Mouse (Mus musculus): Measurements from ENCODE around the gene Irf8. TPM values are rescaled to one million over a fixed set of nuclear protein-coding genes. Genes with fewer than 3 reads are reported as not detected.

The Irf8 gene
- polyA plus RNA-seq, 1 experiment from 2014 or later = 5.9 TPM

DNA sequence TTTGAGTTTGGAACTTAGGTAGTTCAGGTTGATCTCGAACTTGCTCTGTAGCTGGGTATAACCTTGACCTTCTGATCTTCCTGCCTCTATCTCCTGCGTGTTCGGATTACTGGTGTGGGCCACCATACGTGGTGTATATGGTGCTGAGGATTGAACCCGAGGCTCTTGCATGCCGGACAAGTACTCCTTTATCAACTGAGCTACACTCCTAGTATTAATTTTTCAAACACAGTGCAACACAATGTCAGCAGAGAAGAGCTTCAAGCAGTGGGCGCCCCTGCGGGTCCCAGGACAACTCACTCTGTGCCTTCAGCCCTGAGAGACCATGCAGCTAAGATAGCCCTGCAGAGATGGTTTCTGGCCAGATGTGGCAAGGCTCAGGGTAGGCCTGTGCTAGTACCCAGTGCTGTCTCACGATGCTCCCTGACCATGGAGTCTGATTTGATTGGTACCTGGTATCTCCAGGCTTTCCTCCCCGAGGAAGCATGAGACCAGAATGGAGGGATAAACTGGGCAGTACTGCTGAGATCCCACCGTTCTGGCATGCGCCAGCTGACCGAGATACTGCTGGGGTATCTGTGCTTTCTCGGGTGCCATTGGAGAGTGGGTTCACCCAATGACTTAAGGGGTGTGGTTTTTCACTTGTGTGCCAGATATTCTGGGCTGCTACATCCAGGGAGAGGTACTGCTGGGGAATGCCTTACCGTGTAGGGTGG is 5.8 kb downstream of the Irf8 start:
- no peak overlapping the region for H3K4me2 ChIP-seq
- no peak overlapping the region for H3K9ac ChIP-seq
- H3K27ac ChIP-seq = no peak overlapping the region
- H3K27me3 ChIP-seq = peaks cover 17% of the 10 kb centered on the region
- WGBS = 88% methylated on average over 15 of the region's 15 CpGs
- ATAC-seq (ENCODE audit: insufficient number of reproducible peaks, low FRiP score, low TSS enrichment, low read depth) = no peak
- no peaks in the 10 kb centered on the region for H3K36me3 ChIP-seq
- H3K4me1 ChIP-seq = peaks cover 8% of the 10 kb centered on the region; the same call in 1 of the 2 replicates
- H3K4me3 ChIP-seq = no peak overlapping the region
- H3K9me3 ChIP-seq = no peaks in the 10 kb centered on the region

DNA sequence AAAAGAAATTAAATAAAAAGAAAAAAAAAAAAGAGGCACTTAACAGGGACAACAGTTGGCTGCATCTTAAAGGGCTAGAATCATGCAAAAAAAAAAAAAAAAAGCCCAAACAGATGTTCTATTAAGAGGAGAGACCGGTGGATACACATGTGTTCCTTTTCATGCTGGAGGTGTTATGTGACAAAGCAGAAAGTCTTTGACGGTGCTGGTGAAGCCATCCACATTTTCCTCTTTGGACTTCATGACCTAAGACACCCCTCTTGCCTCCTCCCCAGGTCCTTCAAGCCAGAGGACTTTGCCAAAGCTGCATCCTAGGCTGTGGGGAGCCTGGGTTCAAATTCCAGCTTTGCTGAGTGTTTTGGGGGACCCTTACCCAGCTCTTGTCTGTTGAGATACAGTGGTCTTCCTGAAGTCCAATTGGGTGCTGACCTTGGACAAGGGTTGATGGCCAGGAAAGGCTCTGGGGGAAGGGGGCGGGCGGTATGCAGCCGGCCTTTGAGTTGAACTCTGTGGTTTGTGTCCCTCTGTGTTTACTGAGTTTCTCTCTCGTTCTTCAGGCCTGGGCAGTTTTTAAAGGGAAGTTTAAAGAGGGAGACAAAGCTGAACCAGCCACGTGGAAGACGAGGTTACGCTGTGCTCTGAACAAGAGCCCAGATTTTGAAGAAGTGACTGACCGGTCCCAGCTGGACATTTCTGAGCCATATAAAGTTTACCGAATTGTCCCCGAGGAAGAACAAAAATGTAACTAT is 7.2 kb downstream of the Irf8 start:
- Histone ChIP-seq H3K4me1 (peaks cover 8% of the 10 kb centered on the region; the same call in 1 of the 2 replicates), H3K27me3 (peaks cover 3% of the 10 kb centered on the region), H3K4me3 (no peak overlapping the region), H3K9ac (no peak overlapping the region), H3K9me3 (no peaks in the 10 kb centered on the region), H3K4me2 (no peak overlapping the region), H3K36me3 (no peaks in the 10 kb centered on the region), H3K27ac (no peak overlapping the region)
- WGBS = 60% methylated on average over 12 of the region's 12 CpGs
- no peak for ATAC-seq (ENCODE audit: insufficient number of reproducible peaks, low FRiP score, low TSS enrichment, low read depth)

DNA sequence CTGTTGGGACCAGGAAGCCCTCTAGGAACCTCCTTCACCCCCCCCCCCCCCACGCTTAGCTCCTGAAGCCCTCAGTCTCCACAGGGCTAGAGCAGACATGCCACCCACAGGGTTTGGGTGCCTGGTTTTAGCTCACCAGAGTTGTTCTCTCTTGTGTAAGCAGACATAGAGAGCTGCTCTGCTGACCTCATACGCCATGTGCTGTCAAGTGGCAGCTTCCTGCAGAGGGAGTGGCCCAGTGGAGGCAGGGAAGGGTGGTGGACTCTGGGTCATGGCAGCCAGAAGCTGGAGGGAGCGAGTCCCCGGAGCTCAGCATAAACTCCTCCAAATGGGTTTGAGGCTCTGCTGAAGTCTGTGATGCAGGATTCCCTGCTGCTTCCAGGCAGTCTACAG is 7.7 kb downstream of the Irf8 start:
- no peaks in the 10 kb centered on the region for H3K9me3 ChIP-seq
- no peak overlapping the region for H3K4me2 ChIP-seq
- H3K27me3 ChIP-seq = no peaks in the 10 kb centered on the region
- no peaks in the 10 kb centered on the region for H3K36me3 ChIP-seq
- H3K9ac ChIP-seq = no peak overlapping the region
- H3K27ac ChIP-seq = no peak overlapping the region
- 68% methylated on average over 4 of the region's 4 CpGs for WGBS
- H3K4me1 ChIP-seq = peaks cover 8% of the 10 kb centered on the region; the same call in 1 of the 2 replicates
- ATAC-seq (ENCODE audit: insufficient number of reproducible peaks, low FRiP score, low TSS enrichment, low read depth) = no peak
- no peak overlapping the region for H3K4me3 ChIP-seq

DNA sequence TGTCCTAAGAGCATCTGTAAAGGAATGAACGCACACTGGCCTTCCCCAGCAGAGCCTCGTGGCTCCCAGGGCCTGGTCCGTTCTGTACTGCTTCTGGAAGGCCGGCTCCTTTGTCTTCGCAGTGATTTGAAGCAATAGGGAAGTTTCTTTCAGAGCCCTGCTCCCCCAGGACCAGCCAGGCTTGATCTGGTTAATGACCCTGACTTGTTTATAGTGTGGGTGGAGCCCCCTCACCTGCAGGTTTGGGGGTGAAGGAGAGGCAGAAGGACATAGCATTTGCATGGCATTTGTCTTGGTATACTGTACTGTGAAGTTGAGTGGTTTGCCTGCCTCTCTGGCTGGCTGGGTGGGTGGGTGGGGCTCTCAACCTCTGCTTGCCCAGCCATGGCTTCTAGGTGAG is 8.3 kb downstream of the Irf8 start:
- Histone ChIP-seq H3K4me1 (peaks cover 8% of the 10 kb centered on the region; the same call in 1 of the 2 replicates), H3K36me3 (no peaks in the 10 kb centered on the region), H3K9me3 (no peaks in the 10 kb centered on the region), H3K4me2 (no peak overlapping the region), H3K9ac (no peak overlapping the region), H3K27ac (no peak overlapping the region), H3K27me3 (no peaks in the 10 kb centered on the region), H3K4me3 (no peak overlapping the region)
- 59% methylated on average over 5 of the region's 5 CpGs for whole genome bisulfite sequencing
- ATAC-seq (ENCODE audit: insufficient number of reproducible peaks, low FRiP score, low TSS enrichment, low read depth) = no peak

DNA sequence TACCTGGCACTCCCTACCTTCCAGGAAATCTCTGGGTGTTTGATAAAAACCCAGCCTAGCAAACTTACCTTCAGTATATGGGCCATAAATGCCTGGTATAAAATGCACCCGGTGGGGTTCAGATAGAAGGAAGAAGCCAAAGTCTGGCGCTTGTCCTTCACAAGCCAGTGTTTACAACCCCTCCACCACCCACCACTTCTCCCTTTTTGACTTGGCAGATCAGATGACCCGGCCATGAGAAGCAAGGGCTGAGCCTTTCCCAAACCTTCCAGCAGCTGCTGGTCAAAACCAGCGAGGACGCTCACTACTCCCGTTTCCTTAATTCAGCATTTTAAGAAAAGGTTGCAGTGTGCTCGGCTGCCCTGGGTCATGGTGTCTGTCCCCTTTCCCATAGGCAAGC is 9.1 kb downstream of the Irf8 start:
- no peak overlapping the region for H3K27ac ChIP-seq
- no peak overlapping the region for H3K4me2 ChIP-seq
- H3K4me3 ChIP-seq = no peak overlapping the region
- H3K4me1 ChIP-seq = peaks cover 8% of the 10 kb centered on the region; the same call in 1 of the 2 replicates
- no peaks in the 10 kb centered on the region for H3K9me3 ChIP-seq
- no peaks in the 10 kb centered on the region for H3K36me3 ChIP-seq
- ATAC-seq (ENCODE audit: insufficient number of reproducible peaks, low FRiP score, low TSS enrichment, low read depth) = no peak
- H3K9ac ChIP-seq = no peak overlapping the region
- no peaks in the 10 kb centered on the region for H3K27me3 ChIP-seq
- 52% methylated on average over 7 of the region's 7 CpGs for WGBS

DNA sequence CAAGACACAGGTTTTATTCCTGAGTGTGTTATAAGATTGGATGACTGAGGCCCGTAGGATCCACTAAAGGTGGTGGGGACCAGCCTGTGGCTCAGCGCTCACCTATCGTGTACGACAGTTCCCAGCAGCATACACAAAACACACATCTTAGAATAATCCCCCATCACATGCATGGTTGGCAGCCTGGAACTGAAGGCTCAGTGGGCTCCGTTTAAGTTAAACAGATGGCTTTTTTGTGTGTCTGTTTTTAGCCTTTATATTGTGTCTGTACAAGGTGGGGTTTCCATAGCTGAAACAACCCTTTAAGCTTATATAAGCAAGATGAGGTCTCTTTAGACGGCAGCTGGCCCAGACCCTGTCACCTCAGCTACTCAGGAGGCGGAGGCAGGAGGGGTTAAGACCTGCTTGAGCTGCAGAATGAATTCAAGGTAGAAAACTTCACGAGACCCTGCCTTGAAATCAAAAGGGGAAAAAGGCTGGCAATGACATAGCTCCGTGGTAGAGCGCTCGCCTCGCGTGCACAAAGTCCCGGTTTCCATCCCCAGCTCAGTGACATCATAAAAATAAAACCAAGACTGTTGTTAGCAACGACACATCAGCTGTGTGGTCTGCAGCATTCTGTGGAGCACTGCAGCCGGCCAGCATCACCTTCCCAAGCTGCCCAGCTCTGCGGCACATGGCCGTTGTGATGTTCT is 10.0 kb downstream of the Irf8 start:
- Histone ChIP-seq H3K27me3 (no peaks in the 10 kb centered on the region), H3K9ac (no peak overlapping the region), H3K4me2 (no peak overlapping the region), H3K4me1 (peaks cover 8% of the 10 kb centered on the region; the same call in 1 of the 2 replicates), H3K9me3 (no peaks in the 10 kb centered on the region), H3K27ac (no peak overlapping the region), H3K4me3 (no peak overlapping the region), H3K36me3 (no peaks in the 10 kb centered on the region)
- ATAC-seq (ENCODE audit: insufficient number of reproducible peaks, low FRiP score, low TSS enrichment, low read depth) = no peak
- 63% methylated on average over 18 of the region's 18 CpGs for WGBS

DNA sequence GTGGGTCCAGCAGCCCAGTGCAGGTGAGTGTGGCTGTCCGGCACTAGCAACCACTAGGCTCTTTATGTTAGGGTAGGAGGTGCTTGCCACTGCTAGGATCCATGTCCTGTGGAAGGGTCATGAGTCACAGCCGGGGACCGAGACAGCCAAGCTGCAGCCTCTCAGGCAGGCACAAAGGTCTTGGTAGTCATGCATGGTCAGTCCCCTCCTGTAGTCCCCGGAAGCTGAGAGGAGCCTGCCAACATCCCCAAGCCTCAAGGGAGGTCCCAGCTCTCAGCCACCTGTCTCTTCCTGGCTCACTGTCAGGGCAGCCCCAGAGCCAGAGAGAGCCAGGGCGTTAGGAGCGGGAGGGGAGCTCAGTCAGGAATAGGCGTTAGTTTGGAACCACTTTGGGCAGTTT is 11.1 kb downstream of the Irf8 start:
- ATAC-seq (ENCODE audit: insufficient number of reproducible peaks, low FRiP score, low TSS enrichment, low read depth) = no peak
- WGBS = 81% methylated on average over 7 of the region's 7 CpGs

DNA sequence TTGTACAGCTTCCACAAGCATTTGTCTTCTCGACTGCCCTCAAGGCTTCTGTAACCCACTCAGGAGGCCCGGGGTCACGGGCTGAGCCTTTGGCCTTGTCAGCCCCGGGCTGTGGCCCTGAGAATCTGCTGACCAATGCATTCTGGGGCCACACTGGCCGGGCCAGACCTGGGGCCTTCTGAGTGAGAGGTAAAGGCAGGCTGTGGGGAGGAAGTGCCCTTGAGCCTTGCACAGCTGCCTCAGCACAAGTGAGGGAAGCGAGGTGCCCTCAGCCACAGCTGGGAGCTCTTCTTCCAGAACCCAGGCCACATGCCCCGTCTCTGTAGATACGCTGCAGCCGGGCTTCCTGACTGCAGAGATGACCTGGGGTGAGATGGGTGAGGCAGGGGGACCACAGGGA is 14.5 kb downstream of the Irf8 start:
- H3K4me1 ChIP-seq = peaks cover 12% of the 10 kb centered on the region
- whole genome bisulfite sequencing = 85% methylated on average over 9 of the region's 9 CpGs
- H3K4me3 ChIP-seq = no peak overlapping the region
- H3K4me2 ChIP-seq = no peak overlapping the region
- no peak overlapping the region for H3K27ac ChIP-seq
- no peaks in the 10 kb centered on the region for H3K36me3 ChIP-seq
- no peaks in the 10 kb centered on the region for H3K9me3 ChIP-seq
- H3K9ac ChIP-seq = no peak overlapping the region
- peaks cover 6% of the 10 kb centered on the region for H3K27me3 ChIP-seq
- no peak for ATAC-seq (ENCODE audit: insufficient number of reproducible peaks, low FRiP score, low TSS enrichment, low read depth)

More for the DNA sequence above, 11.1 kb downstream of the Irf8 start:
- Histone ChIP-seq H3K4me2 (no peak overlapping the region), H3K27me3 (no peaks in the 10 kb centered on the region), H3K4me1 (peaks cover 16% of the 10 kb centered on the region), H3K27ac (no peak overlapping the region), H3K36me3 (no peaks in the 10 kb centered on the region), H3K4me3 (no peak overlapping the region), H3K9ac (no peak overlapping the region), H3K9me3 (no peaks in the 10 kb centered on the region)

DNA sequence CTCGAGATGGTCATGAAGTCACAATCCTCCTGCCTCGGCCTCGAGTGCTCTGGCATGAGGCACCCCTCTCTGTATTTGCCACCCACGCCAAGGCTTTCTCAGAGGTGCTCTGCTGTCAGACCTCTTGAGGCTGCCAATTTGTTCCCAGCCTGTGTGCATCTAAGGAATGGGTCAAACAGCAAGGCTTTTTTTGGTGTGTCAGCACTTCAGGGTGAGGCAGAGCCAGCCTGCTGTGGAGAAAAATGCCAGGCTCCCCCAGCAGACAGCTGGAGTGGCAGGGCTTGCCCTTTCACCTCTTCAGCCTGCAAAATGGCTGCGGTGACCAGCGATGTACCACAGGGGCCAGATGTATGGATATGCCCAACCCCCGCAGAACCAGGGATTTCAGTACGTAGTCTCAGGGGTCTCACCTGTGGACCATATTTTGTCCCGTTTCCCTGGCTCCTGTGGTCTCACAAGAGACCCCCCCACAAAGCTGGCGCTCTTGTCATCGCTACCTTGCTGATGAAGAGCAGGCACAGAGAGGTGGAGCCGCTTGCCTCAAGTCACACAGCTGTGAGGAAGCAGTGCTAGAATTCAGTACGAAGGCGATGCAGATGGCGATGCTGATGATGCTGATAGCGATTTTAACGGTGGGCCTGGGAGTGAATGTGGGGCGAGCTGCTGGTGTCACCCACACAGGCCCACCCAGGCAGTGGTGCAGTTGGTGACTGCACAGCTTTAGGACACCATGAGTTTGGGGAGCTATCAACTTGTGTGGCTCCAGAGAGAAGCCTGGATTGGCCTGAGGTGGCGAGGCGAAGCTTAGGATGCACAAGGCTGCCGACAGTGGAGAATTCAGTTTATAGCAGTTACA is 15.3 kb downstream of the Irf8 start:
- Histone ChIP-seq H3K9ac (no peak overlapping the region), H3K9me3 (no peaks in the 10 kb centered on the region), H3K27ac (no peak overlapping the region), H3K4me1 (peaks cover 13% of the 10 kb centered on the region), H3K4me3 (no peak overlapping the region), H3K27me3 (peaks cover 13% of the 10 kb centered on the region), H3K4me2 (0 out of 2 replicates have a peak overlapping the region, but pooled peaks have one; percentile 10), H3K36me3 (no peaks in the 10 kb centered on the region)
- no peak for ATAC-seq (ENCODE audit: insufficient number of reproducible peaks, low FRiP score, low TSS enrichment, low read depth)
- WGBS = 61% methylated on average over 21 of the region's 21 CpGs

DNA sequence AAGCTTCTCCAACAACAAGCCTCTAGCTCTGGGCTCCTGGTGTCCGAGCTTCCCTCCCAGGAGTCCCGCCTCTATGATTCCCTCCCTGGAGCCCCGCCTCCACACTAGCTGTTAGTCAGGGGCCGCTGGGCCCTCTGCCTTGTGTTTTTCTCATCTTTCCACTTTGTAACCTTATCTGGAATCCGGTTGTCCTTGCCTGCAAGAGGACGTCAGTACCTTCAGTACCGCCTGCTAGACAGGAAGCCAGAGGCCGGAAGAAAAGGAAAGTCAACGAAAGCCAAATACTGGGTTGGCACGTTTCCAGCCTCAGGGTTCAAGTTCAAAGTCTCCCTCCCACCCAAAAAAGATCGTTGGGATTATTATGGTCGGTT is 15.9 kb downstream of the Irf8 start:
- H3K36me3 ChIP-seq = no peaks in the 10 kb centered on the region
- H3K27ac ChIP-seq = no peak overlapping the region
- no peak overlapping the region for H3K4me3 ChIP-seq
- H3K4me1 ChIP-seq = peaks cover 13% of the 10 kb centered on the region
- whole genome bisulfite sequencing = 4% methylated on average over 12 of the region's 12 CpGs
- H3K9me3 ChIP-seq = no peaks in the 10 kb centered on the region
- H3K4me2 ChIP-seq = 0 out of 2 replicates have a peak overlapping the region, but pooled peaks have one; percentile 10
- H3K9ac ChIP-seq = no peak overlapping the region
- peaks cover 13% of the 10 kb centered on the region for H3K27me3 ChIP-seq
- ATAC-seq (ENCODE audit: insufficient number of reproducible peaks, low FRiP score, low TSS enrichment, low read depth) = 0 out of 2 replicates have a peak, but pooled peaks have one; percentile 37

DNA sequence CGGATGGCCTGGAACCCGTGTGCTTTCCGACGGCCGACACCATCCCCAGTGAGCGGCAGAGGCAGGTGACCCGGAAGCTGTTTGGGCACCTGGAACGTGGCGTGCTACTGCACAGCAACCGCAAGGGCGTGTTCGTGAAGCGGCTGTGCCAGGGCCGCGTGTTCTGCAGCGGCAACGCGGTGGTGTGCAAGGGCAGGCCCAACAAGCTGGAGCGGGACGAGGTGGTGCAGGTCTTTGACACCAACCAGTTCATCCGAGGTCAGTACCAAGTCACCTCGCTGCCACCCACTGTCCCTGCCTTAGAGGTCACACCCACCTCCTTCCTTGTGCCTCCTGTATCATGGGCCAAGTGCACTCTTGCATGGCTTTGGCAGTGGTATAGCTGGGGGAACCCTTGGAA is 17.3 kb downstream of the Irf8 start:
- Histone ChIP-seq H3K4me2 (no peak overlapping the region), H3K9ac (no peak overlapping the region), H3K9me3 (no peaks in the 10 kb centered on the region), H3K4me1 (peaks cover 13% of the 10 kb centered on the region), H3K36me3 (no peaks in the 10 kb centered on the region), H3K27ac (no peak overlapping the region), H3K4me3 (no peak overlapping the region), H3K27me3 (peaks cover 13% of the 10 kb centered on the region)
- 94% methylated on average over 22 of the region's 22 CpGs for WGBS
- no peak for ATAC-seq (ENCODE audit: insufficient number of reproducible peaks, low FRiP score, low TSS enrichment, low read depth)
